Mouse (Mus musculus) thymus, postnatal 25 days (tissue): ENCODE data around the gene Csrp2.

ENCODE experiments used
- DNase-seq: peaks from one replicate; pipeline ENCODE4 v3.0.0; 2022

Gene Csrp2

GRCm38 (mm10) chr10:110919531-110920343 lies at the start of gene Csrp2:
Gene Csrp2 (plus strand): TSS chr10:110919789.
- DNase-seq = peak; percentile 65

DNA sequence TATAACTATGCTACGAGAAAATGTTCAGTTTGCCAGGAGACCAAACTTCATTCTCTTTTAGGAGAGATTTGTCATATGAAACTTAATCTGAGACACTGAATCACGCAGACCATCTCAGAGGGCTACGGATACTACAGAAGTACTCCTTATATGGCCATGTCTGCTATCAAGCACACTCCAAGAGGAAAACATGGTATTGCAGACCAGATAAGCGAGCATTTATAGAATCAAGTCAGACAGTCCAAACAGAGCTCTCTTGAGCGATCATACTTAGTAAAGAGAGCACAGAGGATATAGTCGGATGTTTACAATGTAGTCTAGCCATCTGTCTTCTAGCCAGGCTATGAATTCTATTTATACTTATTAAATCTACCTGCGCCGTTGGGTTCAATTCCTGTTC lies 44.7 kb upstream of the Csrp2 start:
- no peak for DNase-seq

DNA sequence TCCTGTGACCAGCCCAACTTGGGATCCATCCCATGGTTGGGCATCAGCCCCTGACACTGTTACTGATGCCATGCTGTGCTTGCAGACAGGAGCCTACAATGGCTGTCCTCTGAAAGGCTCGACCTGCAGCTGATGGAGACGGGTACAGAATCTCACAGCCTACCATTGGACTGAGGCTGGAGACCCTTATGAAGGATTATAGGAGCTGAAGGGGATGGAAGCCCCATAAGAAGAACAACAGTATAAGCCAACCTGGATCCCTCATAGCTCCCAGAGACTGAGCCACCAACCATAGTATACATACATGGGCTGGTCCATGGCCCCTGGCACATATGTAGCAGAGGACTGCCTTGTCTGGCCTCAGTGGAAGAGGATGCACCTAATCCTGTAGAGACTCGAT lies 42.6 kb upstream of the Csrp2 start:
- DNase-seq = no peak

DNA sequence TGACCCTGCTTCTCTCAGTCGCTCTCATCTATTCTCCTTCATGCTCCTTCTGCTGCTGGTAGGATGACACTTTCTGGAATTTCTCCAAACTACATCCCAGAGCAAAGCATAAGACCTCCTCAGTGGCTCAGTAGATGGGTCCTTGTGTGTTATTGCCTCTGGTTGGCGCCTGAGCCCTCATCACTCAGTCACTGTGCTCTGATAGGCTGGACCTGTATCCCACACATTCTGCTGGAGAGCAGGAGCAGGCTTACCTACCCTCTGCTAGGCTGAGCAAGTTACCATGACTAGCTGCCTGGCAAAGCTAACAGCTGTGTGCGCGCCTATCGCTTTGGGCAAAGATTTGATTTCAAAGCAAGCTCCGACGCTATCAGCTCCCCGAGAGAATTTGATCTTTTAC lies 41.7 kb upstream of the Csrp2 start:
- no peak for DNase-seq

GRCm38 (mm10) chr10:110878641-110879040 lies 40.9 kb upstream of the Csrp2 start:
- DNase-seq = no peak

GRCm38 (mm10) chr10:110879426-110880066 lies 40.0 kb upstream of the Csrp2 start:
- DNase-seq = no peak

DNA sequence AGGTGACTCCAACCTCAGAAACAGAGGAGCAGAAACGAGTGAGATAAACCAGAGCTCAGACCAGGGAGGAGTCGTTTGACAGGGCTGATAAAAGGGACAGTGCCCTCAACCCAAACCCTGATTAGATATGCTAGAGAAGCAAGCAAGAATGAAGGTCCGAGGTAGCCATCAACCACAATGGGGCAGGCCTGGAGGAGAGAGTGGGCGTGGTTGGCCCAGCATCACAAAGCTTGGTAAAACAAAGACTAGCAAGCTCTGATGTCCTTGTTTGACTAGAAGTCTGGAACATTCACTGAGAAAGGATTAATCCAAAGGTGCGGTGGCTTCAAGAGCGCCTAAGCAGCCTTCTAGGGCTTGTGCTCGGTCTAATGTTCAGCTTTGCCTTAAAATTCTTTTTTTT lies 38.2 kb upstream of the Csrp2 start:
- no peak for DNase-seq

GRCm38 (mm10) chr10:110882701-110883100 lies 36.9 kb upstream of the Csrp2 start:
- DNase-seq = no peak

DNA sequence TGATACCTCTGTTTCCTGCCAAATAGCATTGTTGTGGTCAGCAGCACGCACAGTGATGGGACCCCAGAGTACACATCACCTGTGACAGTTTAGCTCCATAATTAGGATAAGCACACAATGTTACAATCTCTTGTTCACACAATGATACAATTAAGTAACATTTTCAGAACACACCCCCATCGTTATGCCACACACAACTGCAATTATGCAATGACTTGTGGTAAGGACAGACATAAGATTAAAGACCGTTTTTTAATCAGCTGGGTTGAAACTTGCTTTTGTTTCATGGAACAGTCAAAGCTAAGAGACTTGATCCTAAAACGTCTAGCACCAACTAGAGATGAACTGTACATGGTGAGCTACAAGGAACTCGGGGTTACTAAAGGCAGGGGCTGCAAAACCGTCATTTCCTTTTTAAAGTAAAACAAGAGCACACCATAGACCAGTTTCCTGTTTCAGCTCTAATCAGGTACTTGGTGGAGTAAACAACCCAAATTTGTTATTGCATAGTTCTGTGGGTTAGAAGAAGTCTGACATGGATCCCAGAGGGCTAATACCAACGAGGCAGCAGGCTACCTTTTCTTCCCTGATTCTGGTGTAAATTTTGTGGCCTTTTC lies 28.8 kb upstream of the Csrp2 start:
- no peak for DNase-seq

- DNase-seq = no peak
Observed at GRCm38 (mm10) chr10:110899744-110900501, 19.7 kb upstream of the Csrp2 start.

DNA sequence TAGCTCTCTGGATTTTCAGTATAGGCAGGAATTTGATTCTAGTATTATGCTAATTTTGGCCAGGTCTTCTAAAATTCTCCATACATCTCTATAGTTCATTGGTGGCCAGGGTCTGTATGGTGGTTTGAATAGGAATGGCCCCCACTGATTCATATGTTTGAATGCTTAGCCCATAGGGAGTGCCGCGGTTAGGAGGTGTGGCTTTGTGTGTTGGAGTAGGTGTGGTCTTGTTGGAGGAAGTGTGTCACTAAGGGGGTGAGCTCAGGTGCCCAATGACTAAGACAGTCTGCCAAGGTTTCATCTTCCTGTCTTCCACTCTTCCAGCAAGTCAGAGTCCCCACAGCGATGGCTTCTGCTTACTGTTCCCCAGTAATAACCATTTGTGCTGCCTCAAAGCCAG lies 15.7 kb upstream of the Csrp2 start:
- DNase-seq = no peak

- DNase-seq = no peak
Observed at GRCm38 (mm10) chr10:110916666-110917344, 2.8 kb upstream of the Csrp2 start.

DNA sequence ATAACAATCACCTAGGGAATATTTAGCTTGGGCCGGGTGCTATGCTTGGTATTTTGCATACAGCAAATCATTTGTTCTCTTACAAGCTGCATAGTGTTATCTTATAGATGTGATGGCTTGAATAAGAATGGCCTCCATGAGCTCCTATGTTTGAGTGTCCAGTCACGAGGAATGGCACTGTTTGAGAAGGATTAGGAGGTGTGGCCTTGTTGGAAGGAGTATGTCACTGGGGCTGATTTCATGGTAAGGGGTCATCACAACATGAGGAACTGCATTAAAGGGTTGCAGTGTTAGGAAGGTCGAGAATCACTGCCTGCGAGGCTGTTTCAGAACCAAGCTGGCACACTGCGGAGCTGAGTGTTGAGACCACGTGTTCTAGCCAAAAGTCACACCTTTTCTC lies 2.1 kb upstream of the Csrp2 start:
- DNase-seq = no peak

- DNase-seq = no peak
Observed at GRCm38 (mm10) chr10:110918414-110919391, 886 bp upstream of the Csrp2 start.

- DNase-seq = no peak
Observed at GRCm38 (mm10) chr10:110920368-110920950, 870 bp downstream of the Csrp2 start.

- no peak for DNase-seq
Observed at GRCm38 (mm10) chr10:110921890-110922289, 2.3 kb downstream of the Csrp2 start.

DNA sequence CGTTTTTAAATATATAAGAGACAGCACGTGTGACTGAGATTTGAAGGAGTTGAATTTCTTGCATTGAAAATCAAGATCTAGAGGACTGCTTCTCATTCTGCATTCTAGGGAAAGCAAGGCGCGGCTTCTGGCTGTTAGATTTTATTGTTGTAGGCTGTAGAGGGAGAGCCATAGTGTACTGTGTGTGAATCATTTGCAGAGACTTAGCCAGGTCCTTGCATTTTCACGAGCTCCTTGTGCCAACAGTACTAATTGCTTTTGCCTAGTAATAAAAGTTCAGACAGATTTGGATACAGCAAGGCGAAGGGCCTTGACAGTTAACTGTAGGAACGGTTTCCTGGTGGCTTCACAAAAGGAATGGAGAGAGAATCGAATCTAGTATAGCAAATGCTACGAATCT lies 3.0 kb downstream of the Csrp2 start:
- DNase-seq = no peak

- no peak for DNase-seq
Observed at GRCm38 (mm10) chr10:110927491-110927890, 7.9 kb downstream of the Csrp2 start.

GRCm38 (mm10) chr10:110929756-110930155 lies 10.2 kb downstream of the Csrp2 start:
- DNase-seq = no peak

- peak; percentile 4 for DNase-seq
Observed at GRCm38 (mm10) chr10:110931161-110931912, 11.7 kb downstream of the Csrp2 start.
